Mouse (Mus musculus) cortical plate, adult 2 months (tissue): ENCODE data around the gene Pip5k1b.

ENCODE experiments used
- CTCF ChIP-seq: fragments of 200-500 bp; IDR thresholded peaks from 2 replicates; pipeline ENCODE4 v1.5.1; 2011; ENCODE audit warnings: mild to moderate bottlenecking, control low read depth, low read length; ENCODE audit not compliant: insufficient read depth; ENCODE audit errors: extremely low read depth
- POLR2A ChIP-seq: fragments of 200-500 bp; IDR thresholded peaks from 2 replicates; pipeline ENCODE4 v1.6.1; 2011; ENCODE audit warnings: mild to moderate bottlenecking, low read length, control low read depth; ENCODE audit not compliant: insufficient read depth; ENCODE audit errors: extremely low read depth

- TF ChIP-seq CTCF, result no peak
- TF ChIP-seq POLR2A, result no peak
Measured at GRCm38 (mm10) chr19:24500431-24500830, 55.2 kb downstream of the Pip5k1b start.
